Mouse (Mus musculus) erythroblast, embryonic 14.5 days (primary cell): Measurements from ENCODE around the gene Hecw2.

ENCODE experiments used
- GATA1 ChIP-seq: IDR thresholded peaks from 2 replicates; pipeline ENCODE4 v1.6.1; 2012; ENCODE audit warnings: low read length, inconsistent platforms, mixed read lengths
- TAL1 ChIP-seq: IDR thresholded peaks from 3 replicates; pipeline ENCODE4 v1.6.1; 2012; ENCODE audit warnings: low read length, inconsistent platforms, mixed read lengths

DNA sequence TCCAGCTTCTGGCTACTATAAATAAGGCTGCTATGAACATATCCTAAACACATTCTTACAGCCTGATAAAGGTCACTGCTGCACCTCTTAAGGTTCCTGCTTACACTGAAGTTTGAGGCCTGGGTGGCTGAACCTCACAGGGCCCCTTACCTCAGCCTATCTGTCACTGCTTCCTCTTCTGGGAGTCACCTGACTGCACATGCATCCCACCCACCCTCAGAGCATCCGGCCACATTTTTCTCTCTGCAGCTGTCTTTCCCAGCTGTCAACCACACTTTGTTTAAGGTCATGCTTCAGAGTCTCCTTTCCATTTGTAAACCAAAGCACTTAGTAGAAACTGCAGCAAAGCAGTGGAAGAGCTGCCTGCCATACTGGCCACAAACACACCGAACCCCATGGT, 403.6 kb downstream of the Hecw2 start:
- TF ChIP-seq GATA1 (no peak), TAL1 (no peak)
